Mouse (Mus musculus): ENCODE results near the gene Oxa1l. TPM values are rescaled to one million over a fixed set of nuclear protein-coding genes. Genes with fewer than 3 reads are reported as not detected.

The Oxa1l gene
- polyA plus RNA-seq, 1 experiment from 2014 or later: 47.9 TPM

GRCm38 (mm10) chr14:54377166-54377565 is 16.5 kb downstream of the Oxa1l start:
- no peak overlapping the region for H3K4me3 ChIP-seq
- no peak overlapping the region for H3K27ac ChIP-seq (replicated peaks)
- no peaks in the 10 kb centered on the region for H3K9me3 ChIP-seq
- H3K4me1 ChIP-seq: no peaks in the 10 kb centered on the region
- no peak overlapping the region for H3K4me2 ChIP-seq (replicated peaks)
- WGBS: 91% methylated on average over 6 of the region's 6 CpGs
- no peaks in the 10 kb centered on the region for H3K36me3 ChIP-seq
- no peak overlapping the region for H3K9ac ChIP-seq (replicated peaks)
- ATAC-seq (replicated peaks): no peak
- no peaks in the 10 kb centered on the region for H3K27me3 ChIP-seq

- 81% methylated on average over 13 of the region's 13 CpGs for WGBS
- ATAC-seq (replicated peaks): no peak
Measured at GRCm38 (mm10) chr14:54379571-54379970, 18.9 kb downstream of the Oxa1l start.

GRCm38 (mm10) chr14:54380616-54381015 is 20.0 kb downstream of the Oxa1l start:
- no peak overlapping the region for H3K4me3 ChIP-seq
- H3K27me3 ChIP-seq: no peaks in the 10 kb centered on the region
- H3K4me1 ChIP-seq: no peaks in the 10 kb centered on the region
- 75% methylated on average over 4 of the region's 4 CpGs for WGBS
- H3K9ac ChIP-seq (replicated peaks): no peak overlapping the region
- no peak overlapping the region for H3K4me2 ChIP-seq (replicated peaks)
- no peak for ATAC-seq (replicated peaks)
- no peaks in the 10 kb centered on the region for H3K36me3 ChIP-seq
- H3K27ac ChIP-seq (replicated peaks): no peak overlapping the region
- H3K9me3 ChIP-seq: no peaks in the 10 kb centered on the region

More at GRCm38 (mm10) chr14:54379571-54379970, 18.9 kb downstream of the Oxa1l start:
- no peak overlapping the region for H3K4me3 ChIP-seq
- no peaks in the 10 kb centered on the region for H3K27me3 ChIP-seq
- H3K4me2 ChIP-seq (replicated peaks): no peak overlapping the region
- H3K9ac ChIP-seq (replicated peaks): no peak overlapping the region
- no peaks in the 10 kb centered on the region for H3K9me3 ChIP-seq
- no peaks in the 10 kb centered on the region for H3K4me1 ChIP-seq
- H3K27ac ChIP-seq (replicated peaks): no peak overlapping the region
- H3K36me3 ChIP-seq: no peaks in the 10 kb centered on the region

GRCm38 (mm10) chr14:54381816-54382215 is 21.2 kb downstream of the Oxa1l start:
- H3K27me3 ChIP-seq: no peaks in the 10 kb centered on the region
- no peaks in the 10 kb centered on the region for H3K36me3 ChIP-seq
- H3K4me1 ChIP-seq: no peaks in the 10 kb centered on the region
- no peaks in the 10 kb centered on the region for H3K9me3 ChIP-seq
- H3K4me3 ChIP-seq: no peak overlapping the region
- 86% methylated on average over 10 of the region's 10 CpGs for WGBS
- no peak overlapping the region for H3K9ac ChIP-seq (replicated peaks)
- no peak for ATAC-seq (replicated peaks)
- H3K27ac ChIP-seq (replicated peaks): no peak overlapping the region
- H3K4me2 ChIP-seq (replicated peaks): no peak overlapping the region

- H3K36me3 ChIP-seq: no peaks in the 10 kb centered on the region
- H3K27ac ChIP-seq (replicated peaks): no peak overlapping the region
- ATAC-seq (replicated peaks): no peak; the same call in 1 of the 2 replicates
- 56% methylated on average over 9 of the region's 9 CpGs for WGBS
- no peaks in the 10 kb centered on the region for H3K9me3 ChIP-seq
- no peak overlapping the region for H3K4me3 ChIP-seq
- no peaks in the 10 kb centered on the region for H3K4me1 ChIP-seq
- no peak overlapping the region for H3K4me2 ChIP-seq (replicated peaks)
- no peaks in the 10 kb centered on the region for H3K27me3 ChIP-seq
- H3K9ac ChIP-seq (replicated peaks): no peak overlapping the region
Measured at GRCm38 (mm10) chr14:54382641-54383040, 22.0 kb downstream of the Oxa1l start.

- Histone ChIP-seq H3K27me3 (no peaks in the 10 kb centered on the region), H3K9ac (replicated peaks) (no peak overlapping the region), H3K4me3 (no peak overlapping the region), H3K36me3 (no peaks in the 10 kb centered on the region), H3K9me3 (no peaks in the 10 kb centered on the region), H3K4me1 (no peaks in the 10 kb centered on the region), H3K27ac (replicated peaks) (no peak overlapping the region), H3K4me2 (replicated peaks) (no peak overlapping the region)
- no peak for ATAC-seq (replicated peaks)
- 51% methylated on average over 4 of the region's 4 CpGs for WGBS
Measured at GRCm38 (mm10) chr14:54383355-54383771, 22.7 kb downstream of the Oxa1l start.

GRCm38 (mm10) chr14:54384396-54384795 is 23.8 kb downstream of the Oxa1l start:
- no peaks in the 10 kb centered on the region for H3K9me3 ChIP-seq
- WGBS: 96% methylated on average over 8 of the region's 8 CpGs

GRCm38 (mm10) chr14:54385968-54386618 is 25.5 kb downstream of the Oxa1l start:
- Histone ChIP-seq H3K9ac (replicated peaks) (no peak overlapping the region), H3K9me3 (no peaks in the 10 kb centered on the region), H3K4me1 (no peaks in the 10 kb centered on the region), H3K27ac (replicated peaks) (no peak overlapping the region), H3K36me3 (no peaks in the 10 kb centered on the region), H3K4me3 (no peak overlapping the region), H3K27me3 (no peaks in the 10 kb centered on the region), H3K4me2 (replicated peaks) (no peak overlapping the region)
- 87% methylated on average over 7 of the region's 7 CpGs for WGBS
- no peak for ATAC-seq (replicated peaks)

More at GRCm38 (mm10) chr14:54384396-54384795, 23.8 kb downstream of the Oxa1l start:
- Histone ChIP-seq H3K4me3 (no peak overlapping the region), H3K4me1 (no peaks in the 10 kb centered on the region), H3K9ac (replicated peaks) (no peak overlapping the region), H3K27me3 (no peaks in the 10 kb centered on the region), H3K4me2 (replicated peaks) (no peak overlapping the region), H3K27ac (replicated peaks) (no peak overlapping the region), H3K36me3 (no peaks in the 10 kb centered on the region)
- ATAC-seq (replicated peaks): no peak

GRCm38 (mm10) chr14:54387546-54387945 is 26.9 kb downstream of the Oxa1l start:
- WGBS: 89% methylated on average over 6 of the region's 6 CpGs
- ATAC-seq (replicated peaks): no peak
- Histone ChIP-seq H3K9me3 (no peaks in the 10 kb centered on the region), H3K36me3 (no peaks in the 10 kb centered on the region), H3K27ac (replicated peaks) (no peak overlapping the region), H3K9ac (replicated peaks) (no peak overlapping the region), H3K4me1 (no peaks in the 10 kb centered on the region), H3K4me3 (no peak overlapping the region), H3K4me2 (replicated peaks) (no peak overlapping the region), H3K27me3 (no peaks in the 10 kb centered on the region)

- Histone ChIP-seq H3K27ac (replicated peaks) (no peak overlapping the region), H3K27me3 (no peaks in the 10 kb centered on the region), H3K9me3 (no peaks in the 10 kb centered on the region), H3K4me1 (no peaks in the 10 kb centered on the region), H3K9ac (replicated peaks) (no peak overlapping the region), H3K4me3 (no peak overlapping the region), H3K4me2 (replicated peaks) (no peak overlapping the region), H3K36me3 (no peaks in the 10 kb centered on the region)
- 67% methylated on average over 6 of the region's 6 CpGs for WGBS
- ATAC-seq (replicated peaks): no peak
Measured at GRCm38 (mm10) chr14:54390843-54391242, 30.2 kb downstream of the Oxa1l start.

- 83% methylated on average over 3 of the region's 3 CpGs for WGBS
- no peak overlapping the region for H3K4me3 ChIP-seq
- ATAC-seq (replicated peaks): no peak
- no peaks in the 10 kb centered on the region for H3K9me3 ChIP-seq
- no peaks in the 10 kb centered on the region for H3K4me1 ChIP-seq
- no peak overlapping the region for H3K4me2 ChIP-seq (replicated peaks)
- H3K9ac ChIP-seq (replicated peaks): no peak overlapping the region
- H3K36me3 ChIP-seq: no peaks in the 10 kb centered on the region
- H3K27ac ChIP-seq (replicated peaks): no peak overlapping the region
- H3K27me3 ChIP-seq: no peaks in the 10 kb centered on the region
Measured at GRCm38 (mm10) chr14:54393794-54394193, 33.2 kb downstream of the Oxa1l start.

GRCm38 (mm10) chr14:54394309-54394708 is 33.7 kb downstream of the Oxa1l start:
- Histone ChIP-seq H3K36me3 (no peaks in the 10 kb centered on the region), H3K4me2 (replicated peaks) (no peak overlapping the region), H3K27me3 (no peaks in the 10 kb centered on the region), H3K4me3 (no peak overlapping the region), H3K4me1 (no peaks in the 10 kb centered on the region), H3K9ac (replicated peaks) (no peak overlapping the region), H3K27ac (replicated peaks) (no peak overlapping the region), H3K9me3 (no peaks in the 10 kb centered on the region)
- ATAC-seq (replicated peaks): no peak

- no peak overlapping the region for H3K4me3 ChIP-seq
- 88% methylated on average over 7 of the region's 7 CpGs for WGBS
- no peak overlapping the region for H3K9ac ChIP-seq (replicated peaks)
- H3K4me2 ChIP-seq (replicated peaks): no peak overlapping the region
- no peaks in the 10 kb centered on the region for H3K4me1 ChIP-seq
- H3K27me3 ChIP-seq: no peaks in the 10 kb centered on the region
- H3K9me3 ChIP-seq: no peaks in the 10 kb centered on the region
- no peaks in the 10 kb centered on the region for H3K36me3 ChIP-seq
- no peak for ATAC-seq (replicated peaks)
- no peak overlapping the region for H3K27ac ChIP-seq (replicated peaks)
Measured at GRCm38 (mm10) chr14:54396685-54397084, 36.1 kb downstream of the Oxa1l start.
